Mouse (Mus musculus): ENCODE results near the gene Tmem50b. TPM values are rescaled to one million over a fixed set of nuclear protein-coding genes. Genes with fewer than 3 reads are reported as not detected.

Tmem50b gene
- polyA plus RNA-seq, 1 experiment: 37.8 TPM

GRCm38 (mm10) chr16:91593262-91593661, 4.3 kb downstream of the Tmem50b start:
- TF ChIP-seq POLR2A (IDR thresholded peaks at IDR 0.05; ENCODE audit: control insufficient read depth, extremely low read depth, insufficient read depth, low read length, poor library complexity): no peak
- TF ChIP-seq CTCF (IDR thresholded peaks at IDR 0.05; ENCODE audit: borderline replicate concordance, control insufficient read depth, extremely low read depth, insufficient read depth, low read length, poor library complexity): no peak
- H3K27me3 ChIP-seq (ENCODE audit: control insufficient read depth, insufficient read depth, low read length): no peaks in the 10 kb centered on the region
- DNase-seq: peak; percentile 31
- H3K4me1 ChIP-seq (replicated peaks; ENCODE audit: control insufficient read depth, insufficient read depth, low read length): peaks cover 52% of the 10 kb centered on the region
- H3K4me3 ChIP-seq (ENCODE audit: control insufficient read depth, insufficient read depth, low read length): no peak overlapping the region
- WGBS: 1% methylated on average over 3 of the region's 3 CpGs
- H3K36me3 ChIP-seq (ENCODE audit: control insufficient read depth, insufficient read depth, low read length): no peaks in the 10 kb centered on the region
- peak overlapping the region; percentile 45; the same call in 1 of the 2 replicates for H3K27ac ChIP-seq (ENCODE audit: control insufficient read depth, insufficient read depth, low read length)

- Histone ChIP-seq H3K36me3 (ENCODE audit: control insufficient read depth, insufficient read depth, low read length) (no peaks in the 10 kb centered on the region), H3K27me3 (ENCODE audit: control insufficient read depth, insufficient read depth, low read length) (no peaks in the 10 kb centered on the region), H3K27ac (ENCODE audit: control insufficient read depth, insufficient read depth, low read length) (no peak overlapping the region; the same call in 1 of the 2 replicates), H3K4me1 (replicated peaks; ENCODE audit: control insufficient read depth, insufficient read depth, low read length) (peaks cover 59% of the 10 kb centered on the region), H3K4me3 (ENCODE audit: control insufficient read depth, insufficient read depth, low read length) (no peak overlapping the region)
- no peak for DNase-seq
- WGBS: 60% methylated on average over 8 of the region's 8 CpGs
- TF ChIP-seq CTCF (IDR thresholded peaks at IDR 0.05; ENCODE audit: borderline replicate concordance, control insufficient read depth, extremely low read depth, insufficient read depth, low read length, poor library complexity) (no peak), POLR2A (IDR thresholded peaks at IDR 0.05; ENCODE audit: control insufficient read depth, extremely low read depth, insufficient read depth, low read length, poor library complexity) (no peak)
These were observed 5.4 kb downstream of the Tmem50b start for GRCm38 (mm10) chr16:91592162-91592561.

- Histone ChIP-seq H3K4me3 (ENCODE audit: control insufficient read depth, insufficient read depth, low read length) (no peak overlapping the region), H3K27me3 (ENCODE audit: control insufficient read depth, insufficient read depth, low read length) (no peaks in the 10 kb centered on the region), H3K4me1 (replicated peaks; ENCODE audit: control insufficient read depth, insufficient read depth, low read length) (peaks cover 39% of the 10 kb centered on the region), H3K36me3 (ENCODE audit: control insufficient read depth, insufficient read depth, low read length) (no peaks in the 10 kb centered on the region), H3K27ac (ENCODE audit: control insufficient read depth, insufficient read depth, low read length) (no peak overlapping the region)
- no peak for TF ChIP-seq CTCF (IDR thresholded peaks at IDR 0.05; ENCODE audit: borderline replicate concordance, control insufficient read depth, extremely low read depth, insufficient read depth, low read length, poor library complexity)
- DNase-seq: no peak
- WGBS: 95% methylated on average over 3 of the region's 3 CpGs
These were observed 8.9 kb downstream of the Tmem50b start for GRCm38 (mm10) chr16:91588703-91589102.

- DNase-seq: peak; percentile 60
- Histone ChIP-seq H3K36me3 (ENCODE audit: control insufficient read depth, insufficient read depth, low read length) (no peaks in the 10 kb centered on the region), H3K4me3 (ENCODE audit: control insufficient read depth, insufficient read depth, low read length) (no peak overlapping the region), H3K27me3 (ENCODE audit: control insufficient read depth, insufficient read depth, low read length) (no peaks in the 10 kb centered on the region), H3K4me1 (replicated peaks; ENCODE audit: control insufficient read depth, insufficient read depth, low read length) (peaks cover 31% of the 10 kb centered on the region), H3K27ac (ENCODE audit: control insufficient read depth, insufficient read depth, low read length) (peak overlapping the region; percentile 67)
- WGBS: 7% methylated on average over 6 of the region's 6 CpGs
- TF ChIP-seq POLR2A (IDR thresholded peaks at IDR 0.05; ENCODE audit: control insufficient read depth, extremely low read depth, insufficient read depth, low read length, poor library complexity) (no peak), CTCF (IDR thresholded peaks at IDR 0.05; ENCODE audit: borderline replicate concordance, control insufficient read depth, extremely low read depth, insufficient read depth, low read length, poor library complexity) (no peak)
These were observed 9.7 kb downstream of the Tmem50b start for GRCm38 (mm10) chr16:91587730-91588453.

GRCm38 (mm10) chr16:91586244-91586643, 11.4 kb downstream of the Tmem50b start:
- H3K27me3 ChIP-seq (ENCODE audit: control insufficient read depth, insufficient read depth, low read length): no peaks in the 10 kb centered on the region
- DNase-seq: no peak
- TF ChIP-seq CTCF (IDR thresholded peaks at IDR 0.05; ENCODE audit: borderline replicate concordance, control insufficient read depth, extremely low read depth, insufficient read depth, low read length, poor library complexity): no peak
- no peak for TF ChIP-seq POLR2A (IDR thresholded peaks at IDR 0.05; ENCODE audit: control insufficient read depth, extremely low read depth, insufficient read depth, low read length, poor library complexity)
- no peak overlapping the region for H3K4me3 ChIP-seq (ENCODE audit: control insufficient read depth, insufficient read depth, low read length)
- no peak overlapping the region for H3K27ac ChIP-seq (ENCODE audit: control insufficient read depth, insufficient read depth, low read length)
- peaks cover 3% of the 10 kb centered on the region; the same call in 1 of the 2 replicates for H3K36me3 ChIP-seq (ENCODE audit: control insufficient read depth, insufficient read depth, low read length)
- WGBS: 92% methylated on average over 6 of the region's 6 CpGs
- H3K4me1 ChIP-seq (replicated peaks; ENCODE audit: control insufficient read depth, insufficient read depth, low read length): peaks cover 17% of the 10 kb centered on the region

GRCm38 (mm10) chr16:91585617-91586016, 12.0 kb downstream of the Tmem50b start:
- no peak for TF ChIP-seq CTCF (IDR thresholded peaks at IDR 0.05; ENCODE audit: borderline replicate concordance, control insufficient read depth, extremely low read depth, insufficient read depth, low read length, poor library complexity)
- no peaks in the 10 kb centered on the region for H3K27me3 ChIP-seq (ENCODE audit: control insufficient read depth, insufficient read depth, low read length)
- no peak overlapping the region for H3K27ac ChIP-seq (ENCODE audit: control insufficient read depth, insufficient read depth, low read length)
- WGBS: 95% methylated on average over 5 of the region's 5 CpGs
- peaks cover 3% of the 10 kb centered on the region; the same call in 1 of the 2 replicates for H3K36me3 ChIP-seq (ENCODE audit: control insufficient read depth, insufficient read depth, low read length)
- DNase-seq: no peak
- H3K4me1 ChIP-seq (replicated peaks; ENCODE audit: control insufficient read depth, insufficient read depth, low read length): peaks cover 16% of the 10 kb centered on the region
- H3K4me3 ChIP-seq (ENCODE audit: control insufficient read depth, insufficient read depth, low read length): no peak overlapping the region

- peak; percentile 62 for DNase-seq
- no peak overlapping the region for H3K27ac ChIP-seq (ENCODE audit: control insufficient read depth, insufficient read depth, low read length)
- H3K27me3 ChIP-seq (ENCODE audit: control insufficient read depth, insufficient read depth, low read length): no peaks in the 10 kb centered on the region
- 83% methylated on average over 2 of the region's 2 CpGs for WGBS
- TF ChIP-seq POLR2A (IDR thresholded peaks at IDR 0.05; ENCODE audit: control insufficient read depth, extremely low read depth, insufficient read depth, low read length, poor library complexity) (no peak), CTCF (IDR thresholded peaks at IDR 0.05; ENCODE audit: borderline replicate concordance, control insufficient read depth, extremely low read depth, insufficient read depth, low read length, poor library complexity) (no peak)
- no peaks in the 10 kb centered on the region for H3K4me1 ChIP-seq (replicated peaks; ENCODE audit: control insufficient read depth, insufficient read depth, low read length)
- peaks cover 14% of the 10 kb centered on the region for H3K36me3 ChIP-seq (ENCODE audit: control insufficient read depth, insufficient read depth, low read length)
- H3K4me3 ChIP-seq (ENCODE audit: control insufficient read depth, insufficient read depth, low read length): no peak overlapping the region
These were observed 15.3 kb downstream of the Tmem50b start for GRCm38 (mm10) chr16:91582307-91582706.
